Comparison of ENCODE assay signal across 8 mouse cellular contexts in the genomic region with DNA sequence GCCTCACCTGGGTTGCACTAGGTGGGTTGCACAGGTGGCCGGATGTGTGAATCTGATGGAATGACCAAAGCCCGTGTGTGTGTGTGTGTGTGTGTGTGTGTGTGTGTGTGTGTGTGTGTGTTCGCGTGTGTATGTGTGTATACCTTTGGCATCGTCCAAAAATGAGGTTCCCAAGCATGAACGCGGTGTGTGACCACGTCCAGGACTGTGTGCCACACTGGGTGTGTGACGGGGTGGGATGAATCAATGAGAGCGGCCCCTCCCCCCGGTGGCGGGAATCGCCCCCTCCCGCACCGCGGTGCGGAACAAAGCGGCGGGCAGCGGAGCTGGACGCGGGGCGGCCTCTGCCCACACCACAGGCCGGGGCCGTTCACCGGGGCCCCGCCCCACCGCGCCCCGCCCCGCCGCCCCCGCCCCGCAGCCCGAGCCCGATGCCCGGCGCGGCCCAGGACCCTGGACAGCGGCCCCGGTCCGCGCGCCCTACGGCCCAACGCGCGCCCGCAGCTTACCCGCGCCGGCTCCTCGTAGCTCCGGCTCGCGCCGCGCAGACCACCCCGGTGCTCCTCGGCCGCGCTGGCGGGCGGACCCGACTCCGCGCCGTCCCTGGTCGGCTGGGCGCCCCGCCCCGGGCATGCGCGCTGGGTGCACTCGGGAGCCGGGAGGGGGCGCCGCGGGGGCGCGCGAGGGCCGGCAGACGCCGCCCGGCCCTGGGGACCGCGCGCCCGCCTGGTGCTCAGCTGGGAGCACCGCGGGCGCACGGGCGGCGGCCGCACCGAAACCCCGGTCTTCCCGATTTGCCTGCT. TPM values are rescaled to one million over a fixed set of nuclear protein-coding genes. Genes with fewer than 3 reads are reported as not detected.
A peak's percentile ranks its signal among the peaks of the same experiment; 100 is the strongest.
DNase-seq lines count a peak whose midpoint lies in the region; ATAC-seq and TF ChIP-seq lines count a peak whose summit lies in the region.

No protein-coding gene starts in this region.

- H3K4me1 ChIP-seq in hindbrain, embryonic 14.5 days (replicated peaks; ENCODE audit: control insufficient read depth, insufficient read depth, low read length) = peaks cover 42% of the 10 kb centered on the region
- peaks cover 9% of the 10 kb centered on the region for H3K4me1 ChIP-seq in liver, embryonic 13.5 days (replicated peaks)

- no peaks in the 10 kb centered on the region for H3K9me3 ChIP-seq in hindbrain, embryonic 14.5 days (ENCODE audit: control insufficient read depth, low read length)
- no peaks in the 10 kb centered on the region for H3K9me3 ChIP-seq in liver, embryonic 13.5 days (replicated peaks)

- peak overlapping the region; percentile 71 for H3K4me2 ChIP-seq in hindbrain, embryonic 14.5 days (replicated peaks)
- peak overlapping the region; percentile 67 for H3K4me2 ChIP-seq in liver, embryonic 13.5 days

- H3K36me3 ChIP-seq in hindbrain, embryonic 14.5 days (replicated peaks; ENCODE audit: control insufficient read depth, insufficient read depth) = peaks cover 9% of the 10 kb centered on the region; the same call in 1 of the 2 replicates
- no peaks in the 10 kb centered on the region for H3K36me3 ChIP-seq in liver, embryonic 13.5 days

- H3K27me3 ChIP-seq in hindbrain, embryonic 14.5 days (ENCODE audit: control insufficient read depth, insufficient read depth, low read length) = peaks cover 12% of the 10 kb centered on the region
- peaks cover 76% of the 10 kb centered on the region for H3K27me3 ChIP-seq in liver, embryonic 13.5 days

- H3K27ac ChIP-seq in layer of hippocampus, adult 2 months = peak overlapping the region; percentile 96
- peak overlapping the region; percentile 89 for H3K27ac ChIP-seq in hindbrain, embryonic 14.5 days
- no peak overlapping the region for H3K27ac ChIP-seq in liver, embryonic 13.5 days

- no peak for TF ChIP-seq CTCF in layer of hippocampus, adult 2 months (conservative IDR thresholded peaks at IDR 0.05)

- peak; percentile 81 for ATAC-seq in hindbrain, embryonic 14.5 days (ENCODE audit: low FRiP score)
- peak; percentile 31 for ATAC-seq in liver, embryonic 13.5 days (ENCODE audit: low read depth)

- peak overlapping the region; percentile 67 for H3K4me3 ChIP-seq in layer of hippocampus, adult 2 months
- peak overlapping the region; percentile 74 for H3K4me3 ChIP-seq in hindbrain, embryonic 14.5 days (replicated peaks; ENCODE audit: low read length)
- peak overlapping the region; percentile 56 for H3K4me3 ChIP-seq in liver, embryonic 13.5 days (replicated peaks)

- H3K9ac ChIP-seq in hindbrain, embryonic 14.5 days = peak overlapping the region; percentile 85
- H3K9ac ChIP-seq in liver, embryonic 13.5 days = no peak overlapping the region

- under 1% methylated on average over 85 of the region's 100 CpGs for WGBS in hindbrain, embryonic 14.5 days
- WGBS in liver, embryonic 13.5 days (ENCODE audit: insufficient replicate concordance) = 3% methylated on average over 72 of the region's 100 CpGs

- DNase-seq in layer of hippocampus, adult 2 months (ENCODE audit: low spot score in 2 of 2) = peak; percentile 53 to 80
- no peak for DNase-seq in layer of hippocampus, adult 9-11 months
- peak; percentile 73 for DNase-seq in adrenal gland, postnatal 14 days
- peak; percentile 63 for DNase-seq in embryo, embryonic 9.5 days (ENCODE audit: extremely low spot score)
- peak; percentile 83 for DNase-seq in hindbrain, embryonic 14.5 days (ENCODE audit: low spot score)
- DNase-seq in liver, embryonic 13.5 days = no peak
- DNase-seq in retina, adult 2 months (ENCODE audit: low read depth, low spot score) = peak; percentile 73
- no peak for DNase-seq in urinary bladder, adult 18-20 months (ENCODE audit: low spot score in 2 of 2)

RNA-seq across cellular contexts. Expression of a gene that starts 0.4 kb away (rescaled TPM):
- total RNA-seq in layer of hippocampus, adult 2 months (2021) = 100 to 1,000 TPM; 146 to 150 TPM
- total RNA-seq in adrenal gland, postnatal 14 days (2021) = 3.5 and 5.1 TPM in 2 replicates
- 23.5 and 31.6 TPM in 2 replicates for polyA plus RNA-seq in hindbrain, embryonic 14.5 days (2014; fragmentation: Nextera tagmentation; extraction: Ambion mirVana)
- polyA plus RNA-seq in liver, embryonic 13.5 days (2015; fragmentation: Nextera tagmentation; extraction: Ambion mirVana) = 0.02 and 0.05 TPM in 2 replicates

RNA-seq across cellular contexts. Expression of a gene that starts 17.1 kb away (rescaled TPM):
- total RNA-seq in layer of hippocampus, adult 2 months (2021) = 100 to 1,000 TPM; 655 to 657 TPM
- 0.96 and 2.5 TPM in 2 replicates for total RNA-seq in adrenal gland, postnatal 14 days (2021)
- 78.0 and 103 TPM in 2 replicates for polyA plus RNA-seq in hindbrain, embryonic 14.5 days (2014; fragmentation: Nextera tagmentation; extraction: Ambion mirVana)
- not detected in 2 replicates for polyA plus RNA-seq in liver, embryonic 13.5 days (2015; fragmentation: Nextera tagmentation; extraction: Ambion mirVana)

RNA-seq across cellular contexts. Expression of a gene that starts 34.5 kb away (rescaled TPM):
- not detected for total RNA-seq in layer of hippocampus, adult 2 months (2021)
- not detected in 2 replicates for total RNA-seq in adrenal gland, postnatal 14 days (2021)
- polyA plus RNA-seq in hindbrain, embryonic 14.5 days (2014; fragmentation: Nextera tagmentation; extraction: Ambion mirVana) = not detected in 2 replicates
- not detected in 2 replicates for polyA plus RNA-seq in liver, embryonic 13.5 days (2015; fragmentation: Nextera tagmentation; extraction: Ambion mirVana)

RNA-seq across cellular contexts. Expression of a gene that starts 39.9 kb away (rescaled TPM):
- 10 to 100 TPM; 96.7 to 97.7 TPM for total RNA-seq in layer of hippocampus, adult 2 months (2021)
- total RNA-seq in adrenal gland, postnatal 14 days (2021) = 24.8 and 29.5 TPM in 2 replicates
- polyA plus RNA-seq in hindbrain, embryonic 14.5 days (2014; fragmentation: Nextera tagmentation; extraction: Ambion mirVana) = 72.8 and 74.1 TPM in 2 replicates
- 1.5 and 2.0 TPM in 2 replicates for polyA plus RNA-seq in liver, embryonic 13.5 days (2015; fragmentation: Nextera tagmentation; extraction: Ambion mirVana)

RNA-seq across cellular contexts. Expression of a gene that starts 48.0 kb away (rescaled TPM):
- under 1 TPM; 0.33 to 0.44 TPM for total RNA-seq in layer of hippocampus, adult 2 months (2021)
- total RNA-seq in adrenal gland, postnatal 14 days (2021) = 0.22 TPM in 1 of 2 replicates, not detected in the other
- polyA plus RNA-seq in hindbrain, embryonic 14.5 days (2014; fragmentation: Nextera tagmentation; extraction: Ambion mirVana) = 0.14 and 0.16 TPM in 2 replicates
- 7.8 and 10.5 TPM in 2 replicates for polyA plus RNA-seq in liver, embryonic 13.5 days (2015; fragmentation: Nextera tagmentation; extraction: Ambion mirVana)

Comparison
In these comparisons a context has a peak if more than half of its experiments do, and no peak if none do; other contexts are left out.
1. DNase-seq: peak in layer of hippocampus, adult 2 months (2 of 2), adrenal gland, postnatal 14 days (single experiment), embryo, embryonic 9.5 days (single experiment), hindbrain, embryonic 14.5 days (single experiment) and retina, adult 2 months (single experiment); none in layer of hippocampus, adult 9-11 months (single experiment), liver, embryonic 13.5 days (single experiment) and urinary bladder, adult 18-20 months (0 of 2).
2. RNA of a gene that starts 0.4 kb away (total RNA-seq): 146 to 150 TPM in layer of hippocampus, adult 2 months; 3.5 to 5.1 TPM in adrenal gland, postnatal 14 days; every median in the first group is over 10 times any median in the second.
3. RNA of a gene that starts 17.1 kb away (total RNA-seq): 655 to 657 TPM in layer of hippocampus, adult 2 months; 0.96 to 2.5 TPM in adrenal gland, postnatal 14 days; every median in the first group is over 100 times any median in the second.
4. Peak in every context shown above with its lines, with median percentiles within 50 percentile points of each other: H3K4me3 ChIP-seq.